Mouse (Mus musculus): ENCODE measurements around the gene Taf1c. TPM values are rescaled to one million over a fixed set of nuclear protein-coding genes. Genes with fewer than 3 reads are reported as not detected.
A peak's percentile ranks its signal among the peaks of the same experiment; 100 is the strongest.

Gene Taf1c
- polyA plus RNA-seq, 1 experiment from 2014 or later: 14.9 TPM

- ATAC-seq: no peak
- Histone ChIP-seq H3K4me1 (replicated peaks) (peaks cover 13% of the 10 kb centered on the region), H3K27ac (no peak overlapping the region), H3K9me3 (no peaks in the 10 kb centered on the region), H3K4me2 (replicated peaks) (no peak overlapping the region), H3K4me3 (replicated peaks) (no peak overlapping the region), H3K36me3 (no peaks in the 10 kb centered on the region), H3K27me3 (no peaks in the 10 kb centered on the region; the same call in 1 of the 2 replicates), H3K9ac (replicated peaks) (no peak overlapping the region)
- WGBS: 83% methylated on average over 14 of the region's 14 CpGs
Measured at GRCm38 (mm10) chr8:119590348-119590747, 14.7 kb downstream of the Taf1c start.

- H3K4me1 ChIP-seq (replicated peaks): 0 out of 2 replicates have a peak, but pooled peaks cover 8% of the 10 kb centered on the region
- H3K27me3 ChIP-seq: no peaks in the 10 kb centered on the region; the same call in 1 of the 2 replicates
- H3K4me3 ChIP-seq (replicated peaks): no peak overlapping the region
- no peak overlapping the region for H3K4me2 ChIP-seq (replicated peaks)
- no peak overlapping the region for H3K9ac ChIP-seq (replicated peaks)
- no peak overlapping the region for H3K27ac ChIP-seq
- H3K9me3 ChIP-seq: no peaks in the 10 kb centered on the region
- 25% methylated on average over 10 of the region's 10 CpGs for WGBS
- ATAC-seq: no peak
- no peaks in the 10 kb centered on the region for H3K36me3 ChIP-seq
Measured at GRCm38 (mm10) chr8:119588844-119589243, 16.2 kb downstream of the Taf1c start.

GRCm38 (mm10) chr8:119588321-119588720, 16.7 kb downstream of the Taf1c start:
- Histone ChIP-seq H3K9me3 (no peaks in the 10 kb centered on the region), H3K4me2 (replicated peaks) (no peak overlapping the region), H3K4me3 (replicated peaks) (no peak overlapping the region), H3K27me3 (no peaks in the 10 kb centered on the region; the same call in 1 of the 2 replicates), H3K9ac (replicated peaks) (no peak overlapping the region), H3K27ac (no peak overlapping the region), H3K4me1 (replicated peaks) (0 out of 2 replicates have a peak, but pooled peaks cover 8% of the 10 kb centered on the region), H3K36me3 (no peaks in the 10 kb centered on the region)
- ATAC-seq: no peak
- WGBS: 69% methylated on average over 4 of the region's 4 CpGs

GRCm38 (mm10) chr8:119585901-119586300, 19.1 kb downstream of the Taf1c start:
- no peaks in the 10 kb centered on the region for H3K9me3 ChIP-seq
- H3K4me1 ChIP-seq (replicated peaks): 0 out of 2 replicates have a peak, but pooled peaks cover 8% of the 10 kb centered on the region
- no peak for ATAC-seq
- H3K27me3 ChIP-seq: no peaks in the 10 kb centered on the region; the same call in 1 of the 2 replicates
- peak overlapping the region; percentile 48 for H3K4me2 ChIP-seq (replicated peaks)
- 37% methylated on average over 12 of the region's 24 CpGs for WGBS
- no peak overlapping the region for H3K9ac ChIP-seq (replicated peaks)
- H3K4me3 ChIP-seq (replicated peaks): peak overlapping the region; percentile 28; the same call in 1 of the 2 replicates
- no peak overlapping the region for H3K27ac ChIP-seq
- H3K36me3 ChIP-seq: no peaks in the 10 kb centered on the region

- H3K4me1 ChIP-seq (replicated peaks): no peaks in the 10 kb centered on the region
- H3K9me3 ChIP-seq: no peaks in the 10 kb centered on the region
- 88% methylated on average over 5 of the region's 5 CpGs for WGBS
- no peak overlapping the region for H3K4me2 ChIP-seq (replicated peaks)
- H3K27me3 ChIP-seq: peaks cover 28% of the 10 kb centered on the region
- H3K4me3 ChIP-seq (replicated peaks): no peak overlapping the region
- no peak overlapping the region for H3K9ac ChIP-seq (replicated peaks)
- H3K36me3 ChIP-seq: no peaks in the 10 kb centered on the region
- no peak overlapping the region for H3K27ac ChIP-seq
- ATAC-seq: no peak
Measured at GRCm38 (mm10) chr8:119580441-119581161, 24.4 kb downstream of the Taf1c start.

GRCm38 (mm10) chr8:119579096-119579495, 25.9 kb downstream of the Taf1c start:
- no peak overlapping the region for H3K4me2 ChIP-seq (replicated peaks)
- 44% methylated on average over 13 of the region's 13 CpGs for WGBS
- H3K9me3 ChIP-seq: no peaks in the 10 kb centered on the region
- peaks cover 3% of the 10 kb centered on the region for H3K4me1 ChIP-seq (replicated peaks)
- no peak overlapping the region for H3K4me3 ChIP-seq (replicated peaks)
- H3K9ac ChIP-seq (replicated peaks): no peak overlapping the region
- no peaks in the 10 kb centered on the region for H3K36me3 ChIP-seq
- H3K27ac ChIP-seq: no peak overlapping the region
- no peak for ATAC-seq
- peaks cover 28% of the 10 kb centered on the region for H3K27me3 ChIP-seq

GRCm38 (mm10) chr8:119575366-119575726, 29.7 kb downstream of the Taf1c start:
- Histone ChIP-seq H3K4me2 (replicated peaks) (peak overlapping the region; percentile 87), H3K27ac (no peak overlapping the region), H3K9me3 (no peaks in the 10 kb centered on the region), H3K36me3 (no peaks in the 10 kb centered on the region), H3K4me1 (replicated peaks) (peaks cover 31% of the 10 kb centered on the region), H3K4me3 (replicated peaks) (peak overlapping the region; percentile 91), H3K27me3 (peaks cover 28% of the 10 kb centered on the region), H3K9ac (replicated peaks) (peak overlapping the region; percentile 89)
- 2% methylated on average over 16 of the region's 16 CpGs for WGBS
- ATAC-seq: no peak

GRCm38 (mm10) chr8:119574437-119575365, 30.3 kb downstream of the Taf1c start, which contains the start of the genes Hsdl1 and Dnaaf1:
Hsdl1 (minus strand) TSS chr8:119575183.
Dnaaf1 (plus strand) TSS chr8:119575235.
- WGBS: under 1% methylated on average over 93 of the region's 97 CpGs
- Histone ChIP-seq H3K36me3 (no peaks in the 10 kb centered on the region), H3K9me3 (no peaks in the 10 kb centered on the region), H3K27me3 (peaks cover 28% of the 10 kb centered on the region), H3K9ac (replicated peaks) (peak within 1 kb of the TSS; percentile 89), H3K27ac (peak within 1 kb of the TSS; percentile 79), H3K4me3 (replicated peaks) (peak within 1 kb of the TSS; percentile 91), H3K4me1 (replicated peaks) (peaks cover 36% of the 10 kb centered on the region), H3K4me2 (replicated peaks) (peak within 1 kb of the TSS; percentile 87)
- ATAC-seq: peak; percentile 94

- 96% methylated on average over 4 of the region's 4 CpGs for WGBS
- no peak overlapping the region for H3K27ac ChIP-seq
- H3K27me3 ChIP-seq: peaks cover 16% of the 10 kb centered on the region
- no peaks in the 10 kb centered on the region for H3K9me3 ChIP-seq
- H3K4me1 ChIP-seq (replicated peaks): peaks cover 36% of the 10 kb centered on the region
- peaks cover 4% of the 10 kb centered on the region for H3K36me3 ChIP-seq
- no peak for ATAC-seq
- no peak overlapping the region for H3K4me2 ChIP-seq (replicated peaks)
- H3K4me3 ChIP-seq (replicated peaks): no peak overlapping the region
- no peak overlapping the region for H3K9ac ChIP-seq (replicated peaks)
Measured at GRCm38 (mm10) chr8:119572411-119572810, 32.6 kb downstream of the Taf1c start.

GRCm38 (mm10) chr8:119571135-119571534, 33.9 kb downstream of the Taf1c start:
- no peak for ATAC-seq
- H3K4me2 ChIP-seq (replicated peaks): no peak overlapping the region
- peaks cover 5% of the 10 kb centered on the region for H3K27me3 ChIP-seq
- peak overlapping the region; percentile 8; the same call in 1 of the 2 replicates for H3K9ac ChIP-seq (replicated peaks)
- H3K9me3 ChIP-seq: no peaks in the 10 kb centered on the region
- peaks cover 12% of the 10 kb centered on the region for H3K36me3 ChIP-seq
- H3K4me1 ChIP-seq (replicated peaks): peaks cover 36% of the 10 kb centered on the region
- no peak overlapping the region for H3K4me3 ChIP-seq (replicated peaks)
- H3K27ac ChIP-seq: no peak overlapping the region
- WGBS: 89% methylated on average over 6 of the region's 6 CpGs

- no peak overlapping the region for H3K4me3 ChIP-seq (replicated peaks)
Measured at GRCm38 (mm10) chr8:119569881-119570280, 35.1 kb downstream of the Taf1c start.

GRCm38 (mm10) chr8:119568951-119569350, 36.1 kb downstream of the Taf1c start:
- Histone ChIP-seq H3K36me3 (peaks cover 32% of the 10 kb centered on the region), H3K27me3 (no peaks in the 10 kb centered on the region), H3K9ac (replicated peaks) (no peak overlapping the region), H3K4me3 (replicated peaks) (no peak overlapping the region), H3K4me2 (replicated peaks) (no peak overlapping the region), H3K4me1 (replicated peaks) (peaks cover 31% of the 10 kb centered on the region), H3K27ac (no peak overlapping the region), H3K9me3 (no peaks in the 10 kb centered on the region)
- no peak for ATAC-seq
- 61% methylated on average over 7 of the region's 7 CpGs for WGBS

More at GRCm38 (mm10) chr8:119569881-119570280, 35.1 kb downstream of the Taf1c start:
- H3K27me3 ChIP-seq: no peaks in the 10 kb centered on the region
- ATAC-seq: no peak
- peaks cover 24% of the 10 kb centered on the region for H3K36me3 ChIP-seq
- peak overlapping the region; percentile 39 for H3K9ac ChIP-seq (replicated peaks)
- H3K4me1 ChIP-seq (replicated peaks): peaks cover 33% of the 10 kb centered on the region
- H3K4me2 ChIP-seq (replicated peaks): no peak overlapping the region
- no peaks in the 10 kb centered on the region for H3K9me3 ChIP-seq
- H3K27ac ChIP-seq: no peak overlapping the region
- WGBS: 32% methylated on average over 4 of the region's 4 CpGs
